Mouse (Mus musculus): ENCODE measurements at regions not wholly inside any gene's neighbourhood (a gene's known extent, or its start where the extent isn't known, plus 50 kb on each side); places are given as distances from the start of the nearest gene placed in this dataset.
"Not testable (repeated sequence)": the region's sequence is repeated elsewhere in the genome, so short reads cannot be mapped to it uniquely, and the experiment has no call there.

GRCm38 (mm10) chr1:108102607-108103006 lies 512.8 kb downstream of the Serpinb8 start:
- no peak for DNase-seq (ENCODE audit: low read depth)

GRCm38 (mm10) chr1:108110984-108111383 lies 521.2 kb downstream of the Serpinb8 start:
- no peak for DNase-seq (ENCODE audit: low read depth)

DNA sequence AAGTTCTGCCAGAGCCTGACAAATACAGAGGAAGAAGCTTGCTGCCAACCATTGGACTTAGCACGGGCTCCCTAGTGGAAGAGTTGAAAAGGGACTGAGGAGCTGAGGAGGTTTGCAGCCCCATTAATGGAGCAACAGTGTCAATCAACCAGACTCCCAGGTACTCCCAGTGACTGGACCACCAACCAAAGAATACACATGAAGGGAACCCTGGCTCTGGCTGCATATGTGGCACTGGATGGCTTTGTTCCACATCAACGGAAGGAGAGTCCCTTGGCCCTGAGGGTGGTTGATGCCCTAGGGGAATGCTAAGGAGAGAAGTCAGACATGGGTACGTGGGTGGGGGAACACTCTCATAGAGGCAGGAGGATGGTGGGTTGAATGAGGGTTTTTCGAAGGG lies 537.6 kb downstream of the Serpinb8 start:
- DNase-seq (ENCODE audit: low read depth), result no peak

GRCm38 (mm10) chr1:108132006-108132405 lies 542.2 kb downstream of the Serpinb8 start:
- no peak for DNase-seq (ENCODE audit: low read depth)

DNA sequence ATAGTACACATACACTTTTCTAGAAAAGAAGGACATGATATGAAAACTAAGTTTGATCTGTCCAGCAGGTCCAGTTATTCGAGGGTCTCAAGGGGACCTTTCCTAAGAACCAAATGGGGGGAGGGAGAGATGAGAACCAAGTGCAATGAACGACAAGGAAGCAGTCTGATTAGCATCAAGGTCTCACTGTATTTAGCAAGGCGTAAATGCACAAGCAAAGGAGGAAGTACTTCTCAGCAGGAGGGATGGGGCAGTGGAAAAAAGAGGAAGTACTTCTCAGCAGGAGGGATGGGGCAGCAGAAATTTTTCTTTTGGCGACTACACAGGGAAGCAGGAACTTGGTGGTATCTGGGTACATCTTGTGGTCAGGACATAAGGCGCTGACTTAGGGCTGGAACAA lies 545.5 kb downstream of the Serpinb8 start:
- DNase-seq (ENCODE audit: low read depth), result not testable (repeated sequence)

DNA sequence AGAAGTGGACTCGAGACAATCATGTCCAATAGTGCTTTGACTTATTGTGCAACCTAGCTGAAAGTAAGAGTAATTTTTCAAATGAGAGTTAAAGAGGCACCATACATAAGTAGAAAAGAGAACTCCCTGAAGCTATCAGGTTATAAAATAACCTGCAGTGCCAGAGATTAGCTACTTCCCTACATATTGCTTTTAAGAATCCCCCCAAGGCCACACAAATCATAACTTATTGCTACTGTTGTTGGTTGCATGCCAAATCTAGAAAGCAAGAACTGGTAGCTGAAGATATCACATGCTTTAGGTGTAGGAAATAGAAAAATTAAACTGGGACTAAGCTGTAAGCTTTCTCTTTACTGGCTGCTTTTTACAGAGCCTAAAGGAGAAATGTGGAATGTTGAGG lies 554.3 kb downstream of the Serpinb8 start:
- DNase-seq (ENCODE audit: low read depth), result no peak

- DNase-seq (ENCODE audit: low read depth), result no peak
Observed at GRCm38 (mm10) chr1:108181350-108182167, 591.8 kb downstream of the Serpinb8 start.

GRCm38 (mm10) chr1:108182168-108182539 lies 592.3 kb downstream of the Serpinb8 start:
- no peak for DNase-seq (ENCODE audit: low read depth)

GRCm38 (mm10) chr1:108224047-108224446 lies 634.2 kb downstream of the Serpinb8 start:
- no peak for DNase-seq (ENCODE audit: low read depth)

DNA sequence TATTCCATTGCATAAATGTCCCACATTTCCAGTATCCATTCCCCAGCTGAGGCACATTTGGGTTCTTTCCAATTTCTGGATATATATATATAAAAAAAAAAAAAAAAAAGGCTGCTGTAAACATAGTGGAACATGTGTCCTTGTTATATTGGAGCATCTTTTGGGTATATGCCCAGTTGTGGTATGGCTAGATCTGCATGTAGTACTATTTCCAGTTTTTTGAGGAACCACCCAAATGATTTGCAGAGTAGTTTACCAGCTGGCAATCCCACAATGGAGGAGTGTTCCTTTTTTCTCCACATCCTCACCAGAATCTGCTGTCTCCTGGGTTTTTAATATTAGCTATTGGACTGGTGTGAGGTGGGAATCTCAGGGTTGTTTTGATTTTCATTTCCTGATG lies 650.3 kb downstream of the Serpinb8 start:
- no peak for DNase-seq (ENCODE audit: low read depth)

DNA sequence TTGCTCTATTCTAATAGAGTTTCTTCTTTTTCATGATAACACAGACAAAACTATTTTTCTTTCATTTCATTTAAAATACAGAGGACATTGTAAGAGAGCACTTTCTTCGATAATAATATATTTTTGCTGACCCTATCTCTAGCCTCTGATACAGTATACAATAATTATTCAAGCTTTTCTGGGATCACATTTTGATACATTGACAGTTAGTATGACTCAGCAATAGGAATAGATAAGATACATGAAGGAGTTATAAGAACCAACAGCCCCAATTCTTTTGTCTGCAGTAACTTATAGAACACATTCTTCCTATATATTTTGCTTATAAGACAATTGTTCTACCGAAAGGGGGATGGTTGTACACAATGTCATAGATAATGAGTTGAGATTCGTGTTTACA lies 665.3 kb downstream of the Serpinb8 start:
- no peak for DNase-seq (ENCODE audit: low read depth)

DNA sequence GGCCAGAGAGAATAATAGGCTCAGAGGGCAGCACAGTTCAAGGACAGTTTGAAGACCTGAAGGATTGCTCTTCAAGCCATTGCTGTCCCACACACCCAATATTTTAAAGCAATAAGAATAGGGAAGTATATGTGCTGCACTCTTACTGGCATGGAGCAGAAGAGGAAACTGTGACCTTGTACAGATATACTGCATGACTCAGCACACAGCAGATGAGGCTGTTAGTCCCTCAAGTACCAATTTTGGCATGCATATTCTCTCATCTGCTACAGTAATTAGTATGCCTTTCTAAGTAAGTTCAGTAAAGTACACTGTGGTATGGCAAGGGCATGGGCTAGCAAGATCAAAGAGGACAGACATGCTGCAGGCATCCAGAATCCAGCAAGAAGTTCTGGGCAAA lies 669.5 kb downstream of the Serpinb8 start:
- no peak for DNase-seq (ENCODE audit: low read depth)

DNA sequence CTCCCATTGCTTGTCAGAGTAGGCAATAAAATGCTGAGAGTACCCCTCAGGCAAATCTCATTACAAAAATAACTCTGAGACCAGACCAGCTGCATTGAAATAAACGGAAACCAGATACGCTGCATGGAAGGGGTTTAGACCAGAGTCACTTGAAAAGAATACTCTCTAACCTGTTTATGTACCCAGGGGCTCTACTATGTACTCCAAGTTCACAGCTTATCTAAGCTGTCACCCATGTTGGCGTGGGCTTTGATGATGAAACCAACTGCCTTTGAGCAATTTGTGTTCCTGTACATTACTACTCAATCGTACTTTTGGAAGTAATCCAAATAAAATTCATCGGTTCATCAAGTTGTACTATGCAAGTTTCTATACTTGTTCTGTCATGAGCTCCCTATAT lies 692.3 kb downstream of the Serpinb8 start:
- DNase-seq (ENCODE audit: low read depth), result no peak

DNA sequence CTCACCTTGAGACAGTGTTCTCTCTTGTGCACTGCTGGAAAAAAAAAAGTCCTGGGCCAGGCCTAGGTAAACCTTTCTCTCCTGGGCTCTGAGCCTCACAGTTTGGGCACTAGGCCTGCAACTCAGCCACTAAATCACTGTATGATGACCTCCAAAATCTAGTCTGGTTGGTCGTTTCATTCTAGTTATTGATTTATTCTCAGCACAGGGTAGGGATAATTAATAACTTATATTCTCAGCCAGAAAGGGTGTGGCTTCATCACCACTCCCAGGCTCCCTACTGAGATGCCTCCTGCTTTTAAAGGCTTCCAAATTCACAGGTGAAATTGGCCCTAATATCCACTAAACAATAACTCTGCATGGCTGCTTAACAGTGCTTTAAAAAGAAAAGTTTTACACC lies 696.8 kb downstream of the Serpinb8 start:
- no peak for DNase-seq (ENCODE audit: low read depth)

Data from gonadal fat pad, adult 2 months (tissue).